Mouse (Mus musculus) testis, adult 2 months (tissue): ENCODE results near the gene Lcn8. TPM values are rescaled to one million over a fixed set of nuclear protein-coding genes. Genes with fewer than 3 reads are reported as not detected.

Experiments used
- H3K27ac ChIP-seq: fragments of 200-500 bp; 2 replicates; pipeline ENCODE4 v1.5.1; 2012; ENCODE audit warnings: low read depth, low read length; ENCODE audit not compliant: control insufficient read depth, insufficient read depth
- H3K27me3 ChIP-seq: fragments of 200-500 bp; 2 replicates; pipeline ENCODE4 v1.6.1; 2012; ENCODE audit warnings: mild to moderate bottlenecking, low read length, moderate library complexity; ENCODE audit not compliant: control insufficient read depth, insufficient read depth
- H3K36me3 ChIP-seq: fragments of 200-500 bp; 2 replicates; pipeline ENCODE4 v1.6.1; 2012; ENCODE audit warnings: mild to moderate bottlenecking, low read length; ENCODE audit not compliant: control insufficient read depth, insufficient read depth
- H3K4me1 ChIP-seq: fragments of 200-500 bp; 2 replicates; pipeline ENCODE4 v1.6.1; 2012; ENCODE audit warnings: low read length; ENCODE audit not compliant: control insufficient read depth, insufficient read depth
- H3K4me3 ChIP-seq: fragments of 200-500 bp; 2 replicates; pipeline ENCODE4 v1.5.1; 2012; ENCODE audit warnings: low read depth, mild to moderate bottlenecking, low read length, moderate library complexity, mixed read lengths; ENCODE audit not compliant: control insufficient read depth
- CTCF ChIP-seq: fragments of 200-500 bp; IDR thresholded peaks from 2 replicates; pipeline ENCODE4 v1.5.1; 2012; ENCODE audit warnings: low read depth, mild to moderate bottlenecking, inconsistent platforms, low read length, moderate library complexity; ENCODE audit not compliant: control insufficient read depth, insufficient read depth, insufficient replicate concordance
- POLR2A ChIP-seq: fragments of 200-500 bp; IDR thresholded peaks from 2 replicates; pipeline ENCODE4 v1.6.1; 2012; ENCODE audit warnings: low read depth, mild to moderate bottlenecking, inconsistent platforms, low read length, moderate library complexity; ENCODE audit not compliant: control insufficient read depth
- polyA plus RNA-seq: library from polyadenylated mRNA; depleted of rRNA; stranded (reverse); fragments of >200 nt; gene quantifications from 2 replicates; pipeline ENCODE4 v1.2.3, GENCODE M21; 2012

Lcn8 gene
- polyA plus RNA-seq, 1 experiment, result not detected

GRCm38 (mm10) chr2:25654502-25654901, 1.6 kb downstream of the Lcn8 start:
- Histone ChIP-seq H3K4me1 (no peaks in the 10 kb centered on the region), H3K27ac (no peak overlapping the region), H3K4me3 (no peak overlapping the region), H3K27me3 (no peaks in the 10 kb centered on the region), H3K36me3 (no peaks in the 10 kb centered on the region)
- TF ChIP-seq POLR2A (no peak), CTCF (no peak)

- no peaks in the 10 kb centered on the region for H3K27me3 ChIP-seq
- TF ChIP-seq POLR2A (no peak), CTCF (no peak)
- no peak overlapping the region for H3K4me3 ChIP-seq
- no peaks in the 10 kb centered on the region for H3K36me3 ChIP-seq
- H3K27ac ChIP-seq, result no peak overlapping the region
- no peaks in the 10 kb centered on the region for H3K4me1 ChIP-seq
Measured at GRCm38 (mm10) chr2:25656691-25657090, 3.8 kb downstream of the Lcn8 start.

- no peak overlapping the region for H3K27ac ChIP-seq
- H3K27me3 ChIP-seq, result no peaks in the 10 kb centered on the region
- TF ChIP-seq POLR2A (no peak), CTCF (no peak)
- no peak overlapping the region for H3K4me3 ChIP-seq
- H3K4me1 ChIP-seq, result no peaks in the 10 kb centered on the region
- H3K36me3 ChIP-seq, result no peaks in the 10 kb centered on the region
Measured at GRCm38 (mm10) chr2:25657246-25657645, 4.3 kb downstream of the Lcn8 start.

- Histone ChIP-seq H3K4me3 (no peak within 1 kb of the TSS), H3K4me1 (no peaks in the 10 kb centered on the region), H3K27me3 (no peaks in the 10 kb centered on the region), H3K27ac (no peak within 1 kb of the TSS), H3K36me3 (no peaks in the 10 kb centered on the region)
- no peak for TF ChIP-seq CTCF
- TF ChIP-seq POLR2A, result no peak
Measured at GRCm38 (mm10) chr2:25657652-25658051, 4.7 kb downstream of the Lcn8 start, which contains the start of gene Lcn5. TSS of gene Lcn5 (plus strand) at chr2:25657952.

GRCm38 (mm10) chr2:25660279-25660678, 7.4 kb downstream of the Lcn8 start:
- Histone ChIP-seq H3K36me3 (no peaks in the 10 kb centered on the region), H3K27me3 (no peaks in the 10 kb centered on the region), H3K27ac (no peak overlapping the region), H3K4me3 (no peak overlapping the region), H3K4me1 (no peaks in the 10 kb centered on the region)
- TF ChIP-seq POLR2A (no peak), CTCF (no peak)

- no peaks in the 10 kb centered on the region for H3K27me3 ChIP-seq
- TF ChIP-seq POLR2A (no peak), CTCF (no peak)
Measured at GRCm38 (mm10) chr2:25661245-25661970, 8.5 kb downstream of the Lcn8 start.

GRCm38 (mm10) chr2:25663511-25663910, 10.6 kb downstream of the Lcn8 start:
- Histone ChIP-seq H3K4me3 (no peak overlapping the region), H3K36me3 (no peaks in the 10 kb centered on the region), H3K27me3 (no peaks in the 10 kb centered on the region), H3K27ac (no peak overlapping the region), H3K4me1 (no peaks in the 10 kb centered on the region)
- TF ChIP-seq POLR2A (no peak), CTCF (peak; percentile 66; the same call in 1 of the 2 replicates)

More at GRCm38 (mm10) chr2:25661245-25661970, 8.5 kb downstream of the Lcn8 start:
- Histone ChIP-seq H3K4me3 (no peak overlapping the region), H3K27ac (no peak overlapping the region), H3K4me1 (no peaks in the 10 kb centered on the region), H3K36me3 (no peaks in the 10 kb centered on the region)
